Mouse (Mus musculus) megakaryocyte, embryonic 14.5 days (primary cell): ENCODE measurements at regions not wholly inside any gene's neighbourhood (a gene's known extent, or its start where the extent isn't known, plus 50 kb on each side); places are given as distances from the start of the nearest gene placed in this dataset.

Experiments used
- FLI1 ChIP-seq: IDR thresholded peaks from 2 replicates; pipeline ENCODE4 v1.6.1; 2012; ENCODE audit warnings: low read length, inconsistent platforms, mixed read lengths
- GATA1 ChIP-seq: IDR thresholded peaks from 3 replicates; pipeline ENCODE4 v1.6.1; 2012; ENCODE audit warnings: mixed read lengths, low read length, inconsistent platforms, borderline replicate concordance

GRCm38 (mm10) chr8:89406688-89407087, 362.7 kb upstream of the Sall1 start:
- no peak for TF ChIP-seq GATA1
- no peak for TF ChIP-seq FLI1
